Mouse (Mus musculus) midbrain, embryonic 12.5 days (tissue): Measurements from ENCODE around the gene Tsg101. TPM values are rescaled to one million over a fixed set of nuclear protein-coding genes. Genes with fewer than 3 reads are reported as not detected.

ENCODE experiments used
- ATAC-seq: fragments of 200-750 bp; cut with Nextera tagmentation; 2 replicates; pipeline ENCODE4 v1.8.0; 2017; ENCODE audit warnings: low read depth, moderate TSS enrichment, moderate library complexity; ENCODE audit not compliant: low FRiP score
- H3K27ac ChIP-seq: fragments of 300-500 bp; sonication (generic); replicated peaks from 2 replicates; pipeline ENCODE4 v1.5.1; 2016; ENCODE audit warnings: mild to moderate bottlenecking
- H3K27me3 ChIP-seq: fragments of 300-500 bp; sonication (generic); 2 replicates; pipeline ENCODE4 v1.6.1; 2016; ENCODE audit warnings: mild to moderate bottlenecking
- H3K36me3 ChIP-seq: fragments of 300-500 bp; sonication (generic); 2 replicates; pipeline ENCODE4 v1.6.1; 2016
- H3K4me1 ChIP-seq: fragments of 300-500 bp; sonication (generic); 2 replicates; pipeline ENCODE4 v1.6.1; 2016
- H3K4me2 ChIP-seq: fragments of 300-500 bp; sonication (generic); replicated peaks from 2 replicates; pipeline ENCODE4 v1.6.1; 2016; ENCODE audit warnings: mild to moderate bottlenecking, moderate library complexity
- H3K4me3 ChIP-seq: fragments of 300-500 bp; sonication (generic); 2 replicates; pipeline ENCODE4 v1.5.1; 2016; ENCODE audit warnings: mild to moderate bottlenecking
- H3K9ac ChIP-seq: fragments of 300-500 bp; sonication (generic); replicated peaks from 2 replicates; pipeline ENCODE4 v1.6.1; 2016; ENCODE audit warnings: mild to moderate bottlenecking, moderate library complexity
- H3K9me3 ChIP-seq: fragments of 300-500 bp; sonication (generic); 2 replicates; pipeline ENCODE4 v1.6.1; 2016; ENCODE audit warnings: mild to moderate bottlenecking
- WGBS: fragments of 180-500 bp; shearing (Covaris S2); methylation state at CpG from one replicate; pipeline ENCODE4 v1.1.7; 2016; 5-methylcytosine and 5-hydroxymethylcytosine counted together
- polyA plus RNA-seq: library from polyadenylated mRNA; unstranded; fragments of >200 nt; fragmentation: Nextera tagmentation; extraction: Ambion mirVana; gene quantifications from 2 replicates; pipeline ENCODE4 v1.2.1, GENCODE M21; 2016

Gene Tsg101
- polyA plus RNA-seq, result 318 and 322 TPM in 2 replicates

GRCm38 (mm10) chr7:46919551-46920176 is at the start of gene Tsg101:
Gene Tsg101, minus strand, starts transcription at chr7:46919969.
- Histone ChIP-seq H3K9ac (peak within 1 kb of the TSS; percentile 94), H3K36me3 (peaks cover 8% of the 10 kb centered on the region; the same call in 1 of the 2 replicates), H3K9me3 (no peaks in the 10 kb centered on the region), H3K27me3 (no peaks in the 10 kb centered on the region), H3K4me3 (peak within 1 kb of the TSS; percentile 92), H3K27ac (peak within 1 kb of the TSS; percentile 92), H3K4me1 (peaks cover 18% of the 10 kb centered on the region), H3K4me2 (peak within 1 kb of the TSS; percentile 66)
- ATAC-seq, result peak; percentile 97
- WGBS, result under 1% methylated on average over 70 of the region's 75 CpGs

- ATAC-seq, result no peak
- WGBS, result 89% methylated on average over 7 of the region's 7 CpGs
- Histone ChIP-seq H3K4me1 (0 out of 2 replicates have a peak, but pooled peaks cover 8% of the 10 kb centered on the region), H3K36me3 (no peaks in the 10 kb centered on the region), H3K9ac (no peak overlapping the region), H3K27me3 (peaks cover 13% of the 10 kb centered on the region), H3K27ac (no peak overlapping the region), H3K4me3 (no peak overlapping the region), H3K4me2 (no peak overlapping the region), H3K9me3 (no peaks in the 10 kb centered on the region)
These were observed 44.3 kb upstream of the Tsg101 start for GRCm38 (mm10) chr7:46964070-46964469.

- Histone ChIP-seq H3K36me3 (no peaks in the 10 kb centered on the region), H3K9ac (no peak overlapping the region), H3K27ac (no peak overlapping the region), H3K4me3 (no peak overlapping the region), H3K27me3 (peaks cover 13% of the 10 kb centered on the region), H3K4me2 (no peak overlapping the region), H3K4me1 (peaks cover 8% of the 10 kb centered on the region; the same call in 1 of the 2 replicates), H3K9me3 (no peaks in the 10 kb centered on the region)
- peak; percentile 84 for ATAC-seq
- WGBS, result 0% methylated on average over 9 of the region's 9 CpGs
These were observed 43.2 kb upstream of the Tsg101 start for GRCm38 (mm10) chr7:46962806-46963618.

- no peak overlapping the region for H3K4me2 ChIP-seq
- H3K27ac ChIP-seq, result no peak overlapping the region
- H3K4me1 ChIP-seq, result peaks cover 17% of the 10 kb centered on the region
- H3K9ac ChIP-seq, result no peak overlapping the region
- no peak overlapping the region for H3K4me3 ChIP-seq
- no peaks in the 10 kb centered on the region for H3K36me3 ChIP-seq
- H3K27me3 ChIP-seq, result peaks cover 13% of the 10 kb centered on the region
- no peak for ATAC-seq
- no peaks in the 10 kb centered on the region for H3K9me3 ChIP-seq
These were observed 42.4 kb upstream of the Tsg101 start for GRCm38 (mm10) chr7:46962132-46962531.

GRCm38 (mm10) chr7:46960991-46961390 is 41.2 kb upstream of the Tsg101 start:
- H3K4me3 ChIP-seq, result no peak overlapping the region
- H3K27me3 ChIP-seq, result peaks cover 13% of the 10 kb centered on the region
- WGBS, result 72% methylated on average over 3 of the region's 3 CpGs
- no peak overlapping the region for H3K9ac ChIP-seq
- ATAC-seq, result no peak
- no peak overlapping the region for H3K27ac ChIP-seq
- H3K4me1 ChIP-seq, result peaks cover 19% of the 10 kb centered on the region
- no peaks in the 10 kb centered on the region for H3K36me3 ChIP-seq
- H3K4me2 ChIP-seq, result no peak overlapping the region
- no peaks in the 10 kb centered on the region for H3K9me3 ChIP-seq

GRCm38 (mm10) chr7:46958853-46959252 is 39.1 kb upstream of the Tsg101 start:
- no peak overlapping the region for H3K27ac ChIP-seq
- peak; percentile 50; the same call in 1 of the 2 replicates for ATAC-seq
- 24% methylated on average over 9 of the region's 9 CpGs for WGBS

GRCm38 (mm10) chr7:46957831-46958691 is 38.3 kb upstream of the Tsg101 start, which contains the start of gene Uevld:
Gene Uevld, minus strand, starts transcription at chr7:46958527.
- peaks cover 18% of the 10 kb centered on the region for H3K4me1 ChIP-seq
- 2% methylated on average over 51 of the region's 51 CpGs for WGBS
- peak within 1 kb of the TSS; percentile 83 for H3K4me2 ChIP-seq
- H3K9ac ChIP-seq, result peak within 1 kb of the TSS; percentile 84
- peak; percentile 93 for ATAC-seq
- H3K36me3 ChIP-seq, result peaks cover 22% of the 10 kb centered on the region
- peaks cover 13% of the 10 kb centered on the region for H3K27me3 ChIP-seq
- H3K4me3 ChIP-seq, result peak within 1 kb of the TSS; percentile 75
- H3K27ac ChIP-seq, result no peak within 1 kb of the TSS
- no peaks in the 10 kb centered on the region for H3K9me3 ChIP-seq

More at GRCm38 (mm10) chr7:46958853-46959252, 39.1 kb upstream of the Tsg101 start:
- Histone ChIP-seq H3K4me1 (peaks cover 19% of the 10 kb centered on the region), H3K9me3 (no peaks in the 10 kb centered on the region), H3K36me3 (peaks cover 14% of the 10 kb centered on the region), H3K9ac (peak overlapping the region; percentile 84), H3K27me3 (peaks cover 13% of the 10 kb centered on the region), H3K4me2 (peak overlapping the region; percentile 83), H3K4me3 (peak overlapping the region; percentile 75)

GRCm38 (mm10) chr7:46935847-46936246 is 16.1 kb upstream of the Tsg101 start:
- H3K27me3 ChIP-seq, result no peaks in the 10 kb centered on the region
- no peak overlapping the region for H3K9ac ChIP-seq
- H3K4me1 ChIP-seq, result no peaks in the 10 kb centered on the region
- WGBS, result 47% methylated on average over 4 of the region's 4 CpGs
- H3K27ac ChIP-seq, result no peak overlapping the region
- H3K4me3 ChIP-seq, result no peak overlapping the region
- H3K36me3 ChIP-seq, result peaks cover 58% of the 10 kb centered on the region
- no peaks in the 10 kb centered on the region for H3K9me3 ChIP-seq
- H3K4me2 ChIP-seq, result no peak overlapping the region
- no peak for ATAC-seq

- Histone ChIP-seq H3K9ac (no peak overlapping the region), H3K27ac (no peak overlapping the region), H3K4me2 (no peak overlapping the region), H3K36me3 (peaks cover 55% of the 10 kb centered on the region), H3K9me3 (no peaks in the 10 kb centered on the region), H3K27me3 (no peaks in the 10 kb centered on the region), H3K4me1 (no peaks in the 10 kb centered on the region), H3K4me3 (no peak overlapping the region)
- no peak for ATAC-seq
- WGBS, result 92% methylated on average over 8 of the region's 8 CpGs
These were observed 15.0 kb upstream of the Tsg101 start for GRCm38 (mm10) chr7:46934788-46935187.

- no peak overlapping the region for H3K9ac ChIP-seq
- no peak overlapping the region for H3K4me2 ChIP-seq
- no peak overlapping the region for H3K27ac ChIP-seq
- peaks cover 53% of the 10 kb centered on the region for H3K36me3 ChIP-seq
- H3K27me3 ChIP-seq, result no peaks in the 10 kb centered on the region
- WGBS, result 95% methylated on average over 3 of the region's 3 CpGs
- no peaks in the 10 kb centered on the region for H3K4me1 ChIP-seq
- no peak for ATAC-seq
- no peak overlapping the region for H3K4me3 ChIP-seq
- H3K9me3 ChIP-seq, result no peaks in the 10 kb centered on the region
These were observed 11.6 kb upstream of the Tsg101 start for GRCm38 (mm10) chr7:46931370-46931769.

- no peak for ATAC-seq
- no peak overlapping the region for H3K4me2 ChIP-seq
- H3K27me3 ChIP-seq, result no peaks in the 10 kb centered on the region
- H3K9me3 ChIP-seq, result no peaks in the 10 kb centered on the region
- no peak overlapping the region for H3K4me3 ChIP-seq
- no peak overlapping the region for H3K27ac ChIP-seq
- no peaks in the 10 kb centered on the region for H3K4me1 ChIP-seq
- 94% methylated on average over 5 of the region's 5 CpGs for WGBS
- H3K9ac ChIP-seq, result no peak overlapping the region
- peaks cover 38% of the 10 kb centered on the region for H3K36me3 ChIP-seq
These were observed 8.5 kb upstream of the Tsg101 start for GRCm38 (mm10) chr7:46928291-46928690.
